Mouse (Mus musculus) midbrain, embryonic 14.5 days (tissue): ENCODE results near the gene Unk. TPM values are rescaled to one million over a fixed set of nuclear protein-coding genes. Genes with fewer than 3 reads are reported as not detected.

Experiments used
- ATAC-seq: fragments of 200-750 bp; cut with Nextera tagmentation; 2 replicates; pipeline ENCODE4 v1.8.0; 2017; ENCODE audit warnings: moderate number of reproducible peaks, moderate library complexity; ENCODE audit not compliant: low FRiP score, low TSS enrichment
- DNase-seq: peaks from one replicate; pipeline ENCODE4 v3.0.0-alpha.2; 2015
- H3K27ac ChIP-seq: fragments of 300-500 bp; sonication (generic); replicated peaks from 2 replicates; pipeline ENCODE4 v1.5.1; 2014; ENCODE audit warnings: mild to moderate bottlenecking, low read depth, low read length, moderate library complexity
- H3K27me3 ChIP-seq: fragments of 300-500 bp; sonication (generic); 2 replicates; pipeline ENCODE4 v1.6.1; 2014; ENCODE audit warnings: low read length, control low read depth, mixed read lengths; ENCODE audit not compliant: control insufficient read depth, insufficient read depth
- H3K36me3 ChIP-seq: fragments of 300-500 bp; sonication (generic); 2 replicates; pipeline ENCODE4 v1.6.1; 2014; ENCODE audit warnings: low read length, control low read depth; ENCODE audit not compliant: control insufficient read depth, insufficient read depth
- H3K4me1 ChIP-seq: fragments of 300-500 bp; sonication (generic); 2 replicates; pipeline ENCODE4 v1.6.1; 2014; ENCODE audit warnings: mild to moderate bottlenecking, antibody characterized with exemption, low read length, control low read depth; ENCODE audit not compliant: control insufficient read depth, insufficient read depth
- H3K4me2 ChIP-seq: fragments of 300-500 bp; sonication (generic); 2 replicates; pipeline ENCODE4 v1.6.1; 2014; ENCODE audit warnings: mild to moderate bottlenecking, low read length, moderate library complexity
- H3K4me3 ChIP-seq: fragments of 300-500 bp; sonication (generic); replicated peaks from 2 replicates; pipeline ENCODE4 v1.5.1; 2014; ENCODE audit warnings: low read depth, low read length
- H3K9ac ChIP-seq: fragments of 300-500 bp; sonication (generic); replicated peaks from 2 replicates; pipeline ENCODE4 v1.6.1; 2014; ENCODE audit warnings: mild to moderate bottlenecking, low read length, moderate library complexity
- H3K9me3 ChIP-seq: fragments of 300-500 bp; sonication (generic); 2 replicates; pipeline ENCODE4 v1.6.1; 2016; ENCODE audit warnings: low read length, control low read depth, mixed read lengths; ENCODE audit not compliant: control insufficient read depth
- WGBS: fragments of 180-500 bp; shearing (Covaris S2); extraction: QIAGEN DNeasy Blood & Tissue Kit; methylation state at CpG from one replicate; pipeline ENCODE4 v1.1.7; 2014; 5-methylcytosine and 5-hydroxymethylcytosine counted together
- polyA plus RNA-seq: library from polyadenylated mRNA; unstranded; fragments of >200 nt; fragmentation: Nextera tagmentation; extraction: Ambion mirVana; gene quantifications from 2 replicates; pipeline ENCODE4 v1.2.1, GENCODE M21; 2014

Unk gene
- polyA plus RNA-seq, 1 experiment from 2014 or later = 33.0 TPM

DNA sequence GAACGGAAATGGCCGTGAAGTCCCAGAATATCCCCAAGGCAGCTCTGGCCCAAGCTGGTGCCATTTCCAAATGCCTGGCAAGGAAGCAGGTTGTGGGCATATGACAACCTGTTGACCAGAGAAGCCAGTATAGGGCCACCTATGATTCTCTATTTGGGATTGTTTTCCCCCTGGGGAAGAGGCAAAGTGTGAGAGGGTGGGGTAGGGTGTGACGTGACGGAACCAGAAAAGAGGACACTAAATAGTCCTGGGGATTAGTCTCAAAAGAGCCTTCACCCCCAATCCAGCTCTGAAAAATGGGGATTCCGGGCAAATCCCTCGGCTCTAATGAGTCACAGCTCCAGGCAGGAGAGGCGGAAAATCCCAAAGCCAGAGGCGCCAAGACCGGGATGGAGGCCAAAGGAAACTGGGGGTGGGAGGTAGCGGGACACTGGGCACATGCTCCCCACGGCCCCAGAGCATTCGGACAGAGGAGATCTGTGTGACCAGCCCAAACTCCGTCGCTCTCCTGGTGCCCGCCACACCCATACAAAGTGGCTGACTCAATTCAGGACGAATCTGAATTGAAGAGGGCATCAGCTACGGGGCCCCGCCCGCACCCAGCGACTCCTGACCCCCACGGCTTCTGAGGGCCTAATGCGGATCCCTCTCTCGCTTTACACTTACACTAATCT is 78.5 kb downstream of the Unk start:
- no peak overlapping the region for H3K9ac ChIP-seq
- WGBS = 6% methylated on average over 23 of the region's 23 CpGs
- no peak for DNase-seq

GRCm38 (mm10) chr11:116109441-116110081 is 79.4 kb downstream of the Unk start:
- Histone ChIP-seq H3K4me2 (peak overlapping the region; percentile 50), H3K9me3 (no peaks in the 10 kb centered on the region), H3K27me3 (peaks cover 65% of the 10 kb centered on the region), H3K9ac (peak overlapping the region; percentile 26; the same call in 1 of the 2 replicates), H3K27ac (no peak overlapping the region), H3K4me1 (peaks cover 7% of the 10 kb centered on the region), H3K4me3 (peak overlapping the region; percentile 28), H3K36me3 (no peaks in the 10 kb centered on the region)
- DNase-seq = no peak
- WGBS = 2% methylated on average over 69 of the region's 70 CpGs
- no peak for ATAC-seq

More for the DNA sequence above, 78.5 kb downstream of the Unk start:
- H3K4me3 ChIP-seq = peak overlapping the region; percentile 28; the same call in 1 of the 2 replicates
- H3K4me2 ChIP-seq = no peak overlapping the region
- no peaks in the 10 kb centered on the region for H3K36me3 ChIP-seq
- H3K9me3 ChIP-seq = no peaks in the 10 kb centered on the region
- no peak for ATAC-seq
- no peak overlapping the region for H3K27ac ChIP-seq
- peaks cover 17% of the 10 kb centered on the region for H3K4me1 ChIP-seq
- peaks cover 65% of the 10 kb centered on the region for H3K27me3 ChIP-seq

GRCm38 (mm10) chr11:116110131-116110530 is 80.0 kb downstream of the Unk start:
- H3K27me3 ChIP-seq = peaks cover 65% of the 10 kb centered on the region
- peak overlapping the region; percentile 28 for H3K4me3 ChIP-seq
- peak overlapping the region; percentile 50 for H3K4me2 ChIP-seq
- H3K9me3 ChIP-seq = no peaks in the 10 kb centered on the region
- WGBS = 3% methylated on average over 35 of the region's 35 CpGs
- no peak for ATAC-seq
- no peak overlapping the region for H3K27ac ChIP-seq
- H3K36me3 ChIP-seq = no peaks in the 10 kb centered on the region
- no peak for DNase-seq
- peaks cover 6% of the 10 kb centered on the region; the same call in 1 of the 2 replicates for H3K4me1 ChIP-seq
- peak overlapping the region; percentile 26; the same call in 1 of the 2 replicates for H3K9ac ChIP-seq

GRCm38 (mm10) chr11:116110540-116110939 is 80.4 kb downstream of the Unk start:
- H3K9ac ChIP-seq = no peak overlapping the region
- DNase-seq (no peak), ATAC-seq (no peak)
- peak overlapping the region; percentile 50 for H3K4me2 ChIP-seq
- no peak overlapping the region for H3K27ac ChIP-seq
- peak overlapping the region; percentile 28; the same call in 1 of the 2 replicates for H3K4me3 ChIP-seq
- H3K4me1 ChIP-seq = peaks cover 6% of the 10 kb centered on the region; the same call in 1 of the 2 replicates
- 30% methylated on average over 10 of the region's 10 CpGs for WGBS
- H3K27me3 ChIP-seq = peaks cover 62% of the 10 kb centered on the region
- no peaks in the 10 kb centered on the region for H3K36me3 ChIP-seq
- no peaks in the 10 kb centered on the region for H3K9me3 ChIP-seq

Other genes with a start within 250 kb of the Unk start
- gene Caskin2, start 216.7 kb upstream of the Unk start, polyA plus RNA-seq = 8.4 and 9.8 TPM in 2 replicates
- gene Tsen54, start 215.6 kb upstream of the Unk start, polyA plus RNA-seq = 17.2 and 20.5 TPM in 2 replicates
- 0.55 and 0.63 TPM in 2 replicates for gene Llgl2, start 206.3 kb upstream of the Unk start, polyA plus RNA-seq
- gene Myo15b, start 171.9 kb upstream of the Unk start, polyA plus RNA-seq = 0.15 TPM in 1 of 2 replicates, not detected in the other
- gene Smim5, start 130.4 kb upstream of the Unk start, polyA plus RNA-seq = 0.46 and 1.1 TPM in 2 replicates
- gene Smim6, start 118.3 kb upstream of the Unk start, polyA plus RNA-seq = 0.22 and 0.31 TPM in 2 replicates
- 48.4 and 49.9 TPM in 2 replicates for gene Sap30bp, start 97.0 kb upstream of the Unk start, polyA plus RNA-seq
- gene Recql5, start 96.8 kb upstream of the Unk start, polyA plus RNA-seq = 18.0 and 18.4 TPM in 2 replicates
- 0.43 and 0.68 TPM in 2 replicates for gene Itgb4, start 55.6 kb upstream of the Unk start, polyA plus RNA-seq
- gene Galk1, start 17.6 kb upstream of the Unk start, polyA plus RNA-seq = 32.5 and 39.3 TPM in 2 replicates
- 2,683 and 2,948 TPM in 2 replicates for gene H3f3b, start 2.4 kb upstream of the Unk start, polyA plus RNA-seq
- 1.1 and 1.5 TPM in 2 replicates for gene Unc13d, start 47.6 kb downstream of the Unk start, polyA plus RNA-seq
- gene Wbp2, start 56.7 kb downstream of the Unk start, polyA plus RNA-seq = 152 and 160 TPM in 2 replicates
- 5.2 and 5.3 TPM in 2 replicates for gene Trim47, start 96.9 kb downstream of the Unk start, polyA plus RNA-seq
- gene Trim65, start 100.8 kb downstream of the Unk start, polyA plus RNA-seq = 1.6 and 2.0 TPM in 2 replicates
- 72.5 and 81.4 TPM in 2 replicates for gene Mrpl38, start 108.5 kb downstream of the Unk start, polyA plus RNA-seq
- 44.2 and 58.9 TPM in 2 replicates for gene Fbf1, start 137.8 kb downstream of the Unk start, polyA plus RNA-seq
- 77.0 and 97.9 TPM in 2 replicates for gene Ten1, start 168.5 kb downstream of the Unk start, polyA plus RNA-seq
- gene Acox1, start 168.7 kb downstream of the Unk start, polyA plus RNA-seq = 50.5 and 68.3 TPM in 2 replicates
- 0.36 and 0.43 TPM in 2 replicates for gene Evpl, start 207.8 kb downstream of the Unk start, polyA plus RNA-seq
- gene Srp68, start 243.9 kb downstream of the Unk start, polyA plus RNA-seq = 49.5 and 57.1 TPM in 2 replicates